Mouse (Mus musculus) intestine, postnatal 0 days (tissue): ENCODE data around the gene Cacna1e. TPM values are rescaled to one million over a fixed set of nuclear protein-coding genes. Genes with fewer than 3 reads are reported as not detected.

Experiments used
- ATAC-seq: fragments of 200-750 bp; cut with Nextera tagmentation; 2 replicates; pipeline ENCODE4 v1.8.0; 2017; ENCODE audit warnings: mild to moderate bottlenecking, moderate TSS enrichment, moderate library complexity
- H3K27ac ChIP-seq: fragments of 300-500 bp; sonication (generic); 2 replicates; pipeline ENCODE4 v1.5.1; 2014; ENCODE audit warnings: mild to moderate bottlenecking, low read depth, low read length, moderate library complexity
- H3K27me3 ChIP-seq: fragments of 300-500 bp; sonication (generic); replicated peaks from 2 replicates; pipeline ENCODE4 v1.6.1; 2014; ENCODE audit warnings: low read length, mixed read lengths; ENCODE audit not compliant: control insufficient read depth, insufficient read depth
- H3K36me3 ChIP-seq: fragments of 300-500 bp; sonication (generic); 2 replicates; pipeline ENCODE4 v1.6.1; 2014; ENCODE audit warnings: mild to moderate bottlenecking, moderate library complexity; ENCODE audit not compliant: control insufficient read depth, insufficient read depth
- H3K4me1 ChIP-seq: fragments of 300-500 bp; sonication (generic); replicated peaks from 2 replicates; pipeline ENCODE4 v1.6.1; 2014; ENCODE audit warnings: antibody characterized with exemption, low read length, mixed read lengths; ENCODE audit not compliant: control insufficient read depth, insufficient read depth
- H3K4me2 ChIP-seq: fragments of 300-500 bp; sonication (generic); replicated peaks from 2 replicates; pipeline ENCODE4 v1.6.1; 2014; ENCODE audit warnings: low read depth, mild to moderate bottlenecking, moderate library complexity
- H3K4me3 ChIP-seq: fragments of 300-500 bp; sonication (generic); 2 replicates; pipeline ENCODE4 v1.5.1; 2014; ENCODE audit warnings: low read depth, low read length
- H3K9ac ChIP-seq: fragments of 300-500 bp; sonication (generic); 2 replicates; pipeline ENCODE4 v1.6.1; 2014; ENCODE audit warnings: mild to moderate bottlenecking, low read depth, low read length
- H3K9me3 ChIP-seq: fragments of 300-500 bp; sonication (generic); 2 replicates; pipeline ENCODE4 v1.6.1; 2016; ENCODE audit warnings: mixed run types; ENCODE audit not compliant: control insufficient read depth
- CTCF ChIP-seq: sonication (generic); IDR thresholded peaks from 2 replicates; pipeline ENCODE4 v1.5.1; 2016; ENCODE audit warnings: low read depth, mild to moderate bottlenecking, control low read depth, antibody characterized with exemption, moderate library complexity
- WGBS: fragments of 180-500 bp; shearing (Covaris S2); extraction: QIAGEN DNeasy Blood & Tissue Kit; methylation state at CpG from one replicate; pipeline ENCODE4 v1.1.7; 2014; 5-methylcytosine and 5-hydroxymethylcytosine counted together
- polyA plus RNA-seq: library from polyadenylated mRNA; unstranded; fragments of >200 nt; fragmentation: Nextera tagmentation; extraction: Ambion mirVana; gene quantifications from 2 replicates; pipeline ENCODE4 v1.2.1, GENCODE M21; 2015

Gene Cacna1e
- polyA plus RNA-seq, 1 experiment from 2014 or later: 0.74 TPM

GRCm38 (mm10) chr1:154729269-154729980 is 154.9 kb downstream of the Cacna1e start:
- peak; percentile 92 for TF ChIP-seq CTCF
- no peak overlapping the region for H3K9ac ChIP-seq
- no peak overlapping the region for H3K4me3 ChIP-seq
- no peaks in the 10 kb centered on the region for H3K9me3 ChIP-seq
- H3K36me3 ChIP-seq: no peaks in the 10 kb centered on the region
- no peaks in the 10 kb centered on the region for H3K4me1 ChIP-seq
- H3K4me2 ChIP-seq: no peak overlapping the region
- no peak overlapping the region for H3K27ac ChIP-seq
- ATAC-seq: no peak
- peaks cover 43% of the 10 kb centered on the region for H3K27me3 ChIP-seq
- 57% methylated on average over 6 of the region's 6 CpGs for WGBS

GRCm38 (mm10) chr1:154728682-154729081 is 155.6 kb downstream of the Cacna1e start:
- 47% methylated on average over 5 of the region's 5 CpGs for WGBS
- no peak for ATAC-seq
- H3K4me3 ChIP-seq: no peak overlapping the region
- H3K4me1 ChIP-seq: no peaks in the 10 kb centered on the region
- no peak overlapping the region for H3K4me2 ChIP-seq
- H3K9me3 ChIP-seq: no peaks in the 10 kb centered on the region
- no peak overlapping the region for H3K27ac ChIP-seq
- no peak overlapping the region for H3K9ac ChIP-seq
- peaks cover 50% of the 10 kb centered on the region for H3K27me3 ChIP-seq
- H3K36me3 ChIP-seq: no peaks in the 10 kb centered on the region
- no peak for TF ChIP-seq CTCF

GRCm38 (mm10) chr1:154727696-154728095 is 156.6 kb downstream of the Cacna1e start:
- H3K9me3 ChIP-seq: no peaks in the 10 kb centered on the region
- peaks cover 53% of the 10 kb centered on the region for H3K27me3 ChIP-seq
- H3K36me3 ChIP-seq: no peaks in the 10 kb centered on the region
- no peak for ATAC-seq
- H3K9ac ChIP-seq: no peak overlapping the region
- H3K27ac ChIP-seq: no peak overlapping the region
- no peak for TF ChIP-seq CTCF
- WGBS: 77% methylated on average over 8 of the region's 8 CpGs
- H3K4me2 ChIP-seq: no peak overlapping the region
- H3K4me1 ChIP-seq: no peaks in the 10 kb centered on the region
- no peak overlapping the region for H3K4me3 ChIP-seq

GRCm38 (mm10) chr1:154726361-154727161 is 157.7 kb downstream of the Cacna1e start:
- TF ChIP-seq CTCF: no peak
- 2% methylated on average over 45 of the region's 45 CpGs for WGBS

GRCm38 (mm10) chr1:154725356-154726320 is 158.7 kb downstream of the Cacna1e start:
- Histone ChIP-seq H3K4me2 (peak overlapping the region; percentile 52), H3K4me1 (no peaks in the 10 kb centered on the region), H3K9me3 (no peaks in the 10 kb centered on the region), H3K9ac (no peak overlapping the region), H3K27me3 (peaks cover 53% of the 10 kb centered on the region), H3K27ac (no peak overlapping the region), H3K4me3 (peak overlapping the region; percentile 31), H3K36me3 (no peaks in the 10 kb centered on the region)
- TF ChIP-seq CTCF: no peak
- ATAC-seq: no peak
- WGBS: 33% methylated on average over 35 of the region's 35 CpGs

More at GRCm38 (mm10) chr1:154726361-154727161, 157.7 kb downstream of the Cacna1e start:
- Histone ChIP-seq H3K36me3 (no peaks in the 10 kb centered on the region), H3K9ac (no peak overlapping the region), H3K4me3 (peak overlapping the region; percentile 31), H3K27ac (no peak overlapping the region), H3K9me3 (no peaks in the 10 kb centered on the region), H3K27me3 (peaks cover 53% of the 10 kb centered on the region), H3K4me2 (peak overlapping the region; percentile 52), H3K4me1 (no peaks in the 10 kb centered on the region)
- ATAC-seq: no peak
